Mouse (Mus musculus): ENCODE results near the gene Ccsap.
"Not testable (repeated sequence)": the region's sequence is repeated elsewhere in the genome, so short reads cannot be mapped to it uniquely, and the experiment has no call there.

Gene Ccsap

GRCm38 (mm10) chr8:123836354-123836753 is 23.7 kb downstream of the Ccsap start:
- in situ Hi-C loops (cut with MboI) = no loop called here

GRCm38 (mm10) chr8:123835451-123835850 is 24.6 kb downstream of the Ccsap start:
- in situ Hi-C loops (cut with MboI) = no loop called here

DNA sequence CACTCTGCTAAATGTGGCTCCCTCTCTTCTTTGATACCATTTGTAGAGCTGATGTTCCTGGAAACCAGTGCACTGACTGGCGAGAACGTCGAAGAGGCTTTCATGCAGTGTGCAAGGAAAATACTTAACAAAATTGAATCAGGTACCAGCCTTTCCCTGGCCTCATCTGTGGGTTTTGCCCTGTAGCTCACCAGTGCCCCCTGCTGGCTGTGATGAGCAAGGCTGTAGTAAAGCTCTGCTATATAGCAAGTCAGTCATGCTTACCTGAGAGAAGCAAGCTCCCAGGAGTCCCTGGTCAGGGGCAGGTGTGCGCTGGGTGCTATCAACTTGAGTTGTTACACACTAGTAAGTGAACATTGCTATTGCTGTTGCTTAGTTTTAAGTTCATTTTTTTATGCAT is 27.3 kb downstream of the Ccsap start:
- in situ Hi-C loops (cut with MboI) = no loop called here

DNA sequence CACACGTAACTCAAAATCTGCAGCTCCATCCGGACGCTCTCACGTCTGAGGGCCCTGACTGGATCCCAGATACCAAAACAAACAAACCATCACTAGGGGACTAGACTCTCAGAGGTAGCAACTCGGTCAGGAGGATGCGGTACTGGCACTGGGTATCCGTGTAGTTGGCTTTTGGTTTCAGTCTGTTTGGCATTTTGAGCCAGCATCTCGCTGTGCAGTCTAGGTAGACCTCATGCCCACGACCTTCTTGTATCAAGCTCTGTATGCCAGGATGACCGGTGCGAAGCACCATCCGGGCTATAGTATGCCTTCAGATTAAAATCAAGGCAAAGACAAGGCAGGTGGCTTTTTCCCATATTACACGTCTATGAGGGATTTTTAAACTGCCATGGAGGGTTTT is 32.5 kb downstream of the Ccsap start:
- in situ Hi-C loops (cut with MboI) = no loop called here

- in situ Hi-C loops (cut with MboI) = no loop called here
Measured at GRCm38 (mm10) chr8:123826758-123827157, 33.3 kb downstream of the Ccsap start.

GRCm38 (mm10) chr8:123826001-123826400 is 34.0 kb downstream of the Ccsap start:
- in situ Hi-C loops (cut with MboI) = no loop called here

- in situ Hi-C loops (cut with MboI) = no loop called here
Measured at GRCm38 (mm10) chr8:123823532-123824123, 36.4 kb downstream of the Ccsap start.

- in situ Hi-C loops (cut with MboI) = no loop called here
Measured at GRCm38 (mm10) chr8:123823111-123823510, 36.9 kb downstream of the Ccsap start.

DNA sequence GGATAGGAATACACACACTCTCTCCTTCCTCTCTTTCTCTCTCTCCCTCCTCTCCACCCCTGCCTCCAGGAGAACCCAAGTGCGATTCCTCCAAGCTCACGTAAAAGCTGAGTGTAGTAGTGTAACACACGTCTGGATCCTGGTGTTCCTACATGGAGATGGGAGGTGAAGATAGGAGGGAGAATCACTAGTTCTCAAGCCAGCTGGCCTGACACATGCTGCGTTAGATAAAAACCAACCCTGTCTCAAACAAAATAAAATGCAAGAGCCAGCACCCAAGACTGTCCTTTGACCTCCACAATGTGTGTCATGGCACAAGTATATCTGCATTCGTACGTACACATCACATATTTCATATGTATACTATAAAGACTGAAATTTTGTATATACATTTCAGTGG is 39.2 kb downstream of the Ccsap start:
- in situ Hi-C loops (cut with MboI) = no loop called here

DNA sequence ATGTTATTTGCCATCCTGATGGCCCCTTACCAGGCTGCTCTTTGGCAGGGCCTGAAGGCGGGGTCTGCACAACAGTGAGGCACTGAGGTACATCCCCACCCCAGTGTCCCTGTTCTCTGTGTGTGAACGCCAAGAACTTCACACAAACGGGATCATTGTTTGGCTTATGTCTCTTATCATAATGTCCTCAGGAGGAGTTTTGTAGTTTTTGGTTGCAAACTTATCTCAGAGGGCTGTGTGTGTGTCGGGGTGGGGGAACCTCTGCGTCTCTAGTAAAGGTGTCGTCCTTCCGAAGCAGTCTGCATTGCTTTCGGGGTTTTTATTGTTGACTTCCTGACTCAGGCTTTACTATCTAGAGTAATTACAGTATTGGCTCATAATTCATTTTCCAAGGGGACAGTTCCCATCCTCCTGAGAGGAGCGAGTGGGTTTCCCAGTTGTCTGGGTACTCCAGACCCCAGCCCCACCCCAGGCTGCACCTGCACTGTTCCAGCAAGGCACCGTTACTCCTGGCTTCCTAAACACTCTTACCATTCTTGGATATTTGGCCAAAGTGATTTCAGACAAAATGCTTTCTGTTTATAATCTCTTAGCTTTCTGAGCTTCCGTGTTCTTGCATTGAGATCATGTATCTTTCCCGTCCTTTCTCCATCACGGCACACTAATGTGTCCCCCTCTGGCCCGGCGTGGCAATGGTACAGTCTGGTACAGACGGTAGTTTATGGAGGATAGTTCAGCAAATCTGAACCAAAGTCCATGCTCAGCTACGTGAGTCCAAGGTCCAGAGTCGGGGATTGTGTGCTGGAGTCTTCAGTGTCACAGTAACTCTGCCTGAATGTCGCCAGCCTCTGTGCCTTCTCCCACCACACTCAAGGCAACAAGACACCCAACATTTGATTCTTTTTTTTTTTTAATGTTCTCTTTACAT is 40.1 kb downstream of the Ccsap start:
- in situ Hi-C loops (cut with MboI) = no loop called here

GRCm38 (mm10) chr8:123817747-123818146 is 42.3 kb downstream of the Ccsap start:
- in situ Hi-C loops (cut with MboI) = no loop called here

DNA sequence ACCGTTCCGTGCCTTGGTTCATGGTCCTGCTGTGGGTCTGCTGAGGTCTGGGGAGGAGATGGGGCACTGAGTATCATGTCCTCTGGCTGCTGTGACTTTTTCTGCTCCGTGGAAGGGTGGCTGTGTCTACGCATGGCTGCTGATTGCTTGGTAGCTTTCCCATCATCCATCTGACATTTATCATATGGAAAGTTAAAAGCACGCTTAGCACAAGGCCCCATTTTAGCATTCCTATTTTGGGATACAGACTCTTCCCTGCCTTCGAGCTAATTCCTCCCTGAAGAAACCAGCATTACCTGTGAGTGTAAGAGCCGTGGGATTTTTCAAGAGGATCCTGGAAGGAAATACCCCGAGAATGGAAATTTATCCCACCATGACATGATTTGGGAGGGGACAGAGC is 43.1 kb downstream of the Ccsap start:
- in situ Hi-C loops (cut with MboI) = no loop called here

GRCm38 (mm10) chr8:123815325-123815724 is 44.7 kb downstream of the Ccsap start:
- in situ Hi-C loops (cut with MboI) = no loop called here

- in situ Hi-C loops (cut with MboI) = no loop called here
Measured at GRCm38 (mm10) chr8:123813892-123814266, 46.1 kb downstream of the Ccsap start.

- in situ Hi-C loops (cut with MboI) = no loop called here
Measured at GRCm38 (mm10) chr8:123813173-123813891, 46.7 kb downstream of the Ccsap start.

DNA sequence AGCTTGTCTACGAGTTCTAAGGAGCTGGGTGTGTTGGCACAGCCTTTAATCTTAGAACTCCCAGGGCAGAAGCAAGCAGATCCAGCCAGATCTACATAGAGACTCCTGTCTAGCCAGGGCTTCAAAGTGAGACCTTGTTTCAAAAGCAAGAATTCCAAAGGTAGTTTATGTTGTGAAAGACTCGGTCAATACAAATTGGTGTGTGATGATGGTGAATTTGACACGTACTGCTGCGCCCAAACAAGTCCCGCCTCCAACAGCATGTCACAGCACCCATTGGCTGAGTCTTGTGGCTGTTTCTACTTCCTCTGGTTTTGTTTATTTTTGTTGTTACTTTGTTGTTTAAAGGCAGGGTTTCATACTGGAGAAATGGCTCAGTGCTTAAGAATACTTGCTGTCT is 47.8 kb downstream of the Ccsap start:
- in situ Hi-C loops (cut with MboI) = no loop called here

DNA sequence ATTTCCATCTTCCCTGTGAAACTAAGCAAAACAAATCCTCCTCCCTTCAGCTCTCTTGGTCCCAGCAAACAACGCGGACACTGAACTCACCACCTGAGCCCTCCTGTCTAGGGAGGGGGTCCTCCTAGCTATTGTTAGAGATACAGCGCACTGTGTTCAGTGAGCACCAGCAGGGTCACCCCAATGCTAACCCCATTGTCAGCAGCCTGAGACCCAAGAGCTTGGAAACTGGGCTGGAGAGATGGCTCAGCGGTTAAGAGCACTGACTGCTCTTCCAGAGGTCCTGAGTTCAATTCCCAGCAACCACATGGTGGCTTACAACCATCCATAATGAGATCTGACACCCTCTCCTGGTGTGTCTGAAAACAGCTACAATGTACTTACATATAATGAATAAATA is 50.7 kb downstream of the Ccsap start:
- in situ Hi-C loops (cut with MboI) = not testable (repeated sequence)

GRCm38 (mm10) chr8:123808671-123809070 is 51.3 kb downstream of the Ccsap start:
- in situ Hi-C loops (cut with MboI) = no loop called here

DNA sequence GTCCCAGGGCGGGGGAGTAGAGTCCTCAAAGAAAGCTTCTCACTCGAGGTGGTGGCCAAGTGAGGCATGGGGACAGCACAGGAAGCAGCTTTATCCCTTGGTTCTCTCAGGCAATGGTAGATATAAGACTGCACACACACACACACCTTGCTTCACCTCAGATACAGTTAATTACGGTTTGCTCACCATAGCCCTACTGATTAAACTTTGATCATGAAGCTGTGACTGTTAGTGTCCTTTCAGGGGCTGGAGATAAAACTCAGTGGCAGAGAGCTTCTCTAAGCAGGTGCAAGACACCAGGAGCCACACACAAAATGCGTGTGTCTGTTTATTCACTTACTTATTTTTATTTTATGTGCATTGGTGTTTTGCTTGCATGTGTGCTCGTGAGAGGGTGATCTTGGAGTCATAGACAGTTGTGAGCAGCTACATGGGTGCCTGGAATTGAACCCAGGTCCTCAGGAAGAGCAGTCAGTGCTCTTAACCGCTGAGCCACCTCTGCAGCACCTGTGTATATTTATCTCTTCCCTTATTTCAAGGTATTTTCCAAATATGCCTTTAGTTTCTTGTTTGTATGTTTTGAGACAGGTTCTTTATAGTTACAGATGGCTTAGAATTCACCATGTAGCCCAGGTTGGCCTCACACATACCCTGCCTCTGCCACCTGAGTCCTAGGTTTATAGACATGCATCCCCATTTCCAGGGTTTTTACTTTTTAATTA is 52.0 kb downstream of the Ccsap start:
- in situ Hi-C loops (cut with MboI) = no loop called here

GRCm38 (mm10) chr8:123807024-123807431 is 53.0 kb downstream of the Ccsap start:
- in situ Hi-C loops (cut with MboI) = no loop called here

DNA sequence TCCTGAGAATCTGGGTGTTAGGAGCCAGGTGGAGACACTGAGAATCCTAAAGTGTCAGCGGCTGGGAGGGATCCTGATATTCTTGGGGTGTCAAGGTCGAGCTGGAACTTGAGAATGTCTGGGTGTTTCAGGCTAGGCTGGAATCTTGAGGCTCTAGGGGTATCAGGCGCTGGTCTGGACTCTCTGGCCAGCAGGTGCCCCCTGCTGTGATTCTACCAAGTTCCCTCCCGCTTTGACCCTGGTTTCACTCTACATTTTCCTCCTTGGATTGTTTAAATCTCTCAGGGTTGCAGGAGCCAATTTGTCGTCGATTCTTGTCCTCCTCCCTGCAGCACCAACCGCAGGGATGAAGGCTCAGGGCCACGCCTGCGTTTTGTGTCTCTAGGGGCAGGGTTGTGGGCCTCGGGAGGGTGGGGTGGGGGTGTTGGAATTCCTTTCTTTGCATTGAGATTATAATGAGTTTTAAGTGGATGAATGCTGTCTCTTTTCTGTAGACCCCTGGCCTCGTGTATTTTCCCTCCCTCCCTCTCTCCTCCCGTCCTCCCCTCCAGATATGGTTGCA is 53.6 kb downstream of the Ccsap start:
- in situ Hi-C loops (cut with MboI) = no loop called here
